Comparison of ENCODE assay signal across 12 mouse cellular contexts in the genomic region with DNA sequence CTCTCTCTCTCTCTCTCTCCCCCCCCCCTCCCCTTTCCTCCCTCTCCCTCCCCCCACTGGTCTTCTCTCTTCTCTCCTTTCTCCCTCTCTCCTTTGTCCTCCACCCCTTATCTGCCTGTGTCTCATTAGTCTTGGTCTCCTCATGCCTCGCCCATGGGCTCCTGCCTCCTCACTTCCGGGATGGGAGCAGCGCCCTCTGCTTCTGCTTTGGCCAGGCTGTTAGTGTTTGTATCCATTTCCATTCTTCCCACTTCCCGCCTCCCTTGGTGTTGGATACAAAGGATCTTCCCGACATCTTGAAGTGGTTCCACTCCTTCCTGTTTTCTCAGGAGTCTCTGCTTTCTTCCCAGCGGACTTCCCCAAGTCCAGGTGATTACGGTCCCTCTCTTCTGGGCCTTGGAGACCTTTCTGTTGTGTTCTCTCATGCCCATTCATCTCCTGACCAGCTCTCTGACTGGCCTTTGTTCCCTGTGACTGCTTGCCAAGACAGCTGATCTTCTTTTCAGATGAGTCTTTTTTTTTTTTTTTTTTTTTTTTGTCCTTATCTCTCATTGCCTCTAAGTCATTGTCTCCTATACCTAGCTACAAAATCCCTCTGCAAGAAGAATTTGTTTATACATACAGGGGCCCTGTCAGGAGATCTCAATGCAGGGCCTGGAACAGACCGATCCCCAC. TPM values are rescaled to one million over a fixed set of nuclear protein-coding genes. Genes with fewer than 3 reads are reported as not detected.
DNase-seq lines count a peak whose midpoint lies in the region.
"Had no signal": no experiment of that assay in that cellular context is flagged by ENCODE, and none has a peak within 500 bp of the region (broad histone marks: within the 10 kb centered on the region; RNA-seq: fewer than 3 reads in every experiment).

No protein-coding gene starts in this region.

- peak; percentile 30 for DNase-seq in kidney, adult 18-20 months
- no peak for DNase-seq in kidney, postnatal 4 days
- DNase-seq in lung, postnatal 10 days: peak; percentile 32
- no peak for DNase-seq in lung, postnatal 25 days (ENCODE audit: low spot score)
- DNase-seq in ZHBTc4 (ENCODE audit: low read depth, low spot score): peak; percentile 47
- no peak for DNase-seq in thymus, postnatal 10 days (ENCODE audit: low spot score in 2 of 2)
- DNase-seq in gastrocnemius, adult 8-10 months (ENCODE audit: low spot score in 2 of 2): no peak
- DNase-seq: adrenal gland, adult 8-10 months; cerebellum, adult 11 months; cerebellum, postnatal 36 days; lung, adult 18-20 months; thymus, adult 2 months had no signal

RNA-seq across cellular contexts. Expression of a gene that starts 24.0 kb away (rescaled TPM):
- 1 to 10 TPM in 1 of 4 experiments, under 1 TPM in 3; 0.56 to 1.2 (median 0.82) TPM for total RNA-seq in gastrocnemius, adult 8-10 months (2022)

Comparison
In these comparisons a context has a peak if more than half of its experiments do, and no peak if none do; other contexts are left out.
1. DNase-seq: peak in kidney, adult 18-20 months (single experiment), lung, postnatal 10 days (single experiment) and ZHBTc4 (single experiment); none in kidney, postnatal 4 days (0 of 2), lung, postnatal 25 days (single experiment), thymus, postnatal 10 days (0 of 2) and gastrocnemius, adult 8-10 months (0 of 2).